Mouse (Mus musculus) forebrain, embryonic 11.5 days (tissue): ENCODE measurements around the gene Stx8. TPM values are rescaled to one million over a fixed set of nuclear protein-coding genes. Genes with fewer than 3 reads are reported as not detected.

ENCODE experiments used
- ATAC-seq: fragments of 200-750 bp; cut with Nextera tagmentation; replicated peaks from 2 replicates; pipeline ENCODE4 v1.8.0; 2017; ENCODE audit warnings: moderate TSS enrichment; ENCODE audit not compliant: low FRiP score
- DNase-seq: peaks from one replicate; pipeline ENCODE4 v3.0.0-alpha.2; 2017; ENCODE audit warnings: low spot score
- H3K27ac ChIP-seq: fragments of 300-500 bp; sonication (generic); 2 replicates; pipeline ENCODE4 v1.5.1; 2014; ENCODE audit warnings: low read depth, low read length
- H3K27me3 ChIP-seq: fragments of 300-500 bp; sonication (generic); 2 replicates; pipeline ENCODE4 v1.6.1; 2014; ENCODE audit warnings: mild to moderate bottlenecking, low read length, mixed read lengths; ENCODE audit not compliant: control insufficient read depth, insufficient read depth
- H3K36me3 ChIP-seq: fragments of 300-500 bp; sonication (generic); 2 replicates; pipeline ENCODE4 v1.6.1; 2014; ENCODE audit warnings: mild to moderate bottlenecking, low read length, moderate library complexity, mixed read lengths; ENCODE audit not compliant: control insufficient read depth, insufficient read depth
- H3K4me1 ChIP-seq: fragments of 300-500 bp; sonication (generic); replicated peaks from 2 replicates; pipeline ENCODE4 v1.6.1; 2014; ENCODE audit warnings: low read length, mixed read lengths; ENCODE audit not compliant: control insufficient read depth, insufficient read depth
- H3K4me2 ChIP-seq: fragments of 300-500 bp; sonication (generic); 2 replicates; pipeline ENCODE4 v1.6.1; 2014; ENCODE audit warnings: low read depth, mild to moderate bottlenecking, low read length, moderate library complexity, mixed read lengths; ENCODE audit not compliant: severe bottlenecking
- H3K4me3 ChIP-seq: fragments of 300-500 bp; sonication (generic); 2 replicates; pipeline ENCODE4 v1.5.1; 2014; ENCODE audit warnings: low read depth, low read length
- H3K9ac ChIP-seq: fragments of 300-500 bp; sonication (generic); 2 replicates; pipeline ENCODE4 v1.6.1; 2014; ENCODE audit warnings: low read length
- H3K9me3 ChIP-seq: fragments of 300-500 bp; sonication (generic); 2 replicates; pipeline ENCODE4 v1.6.1; 2016; ENCODE audit warnings: low read length, mixed read lengths; ENCODE audit not compliant: control insufficient read depth
- WGBS: fragments of 180-500 bp; shearing (Covaris S2); extraction: QIAGEN DNeasy Blood & Tissue Kit; methylation state at CpG from one replicate; pipeline ENCODE4 v1.1.7; 2014; 5-methylcytosine and 5-hydroxymethylcytosine counted together
- polyA plus RNA-seq: library from polyadenylated mRNA; unstranded; fragments of >200 nt; fragmentation: Nextera tagmentation; extraction: Ambion mirVana; gene quantifications from 2 replicates; pipeline ENCODE4 v1.2.1, GENCODE M21; 2014

Stx8 gene
- polyA plus RNA-seq, 1 experiment from 2014 or later, result 52.6 TPM

- H3K36me3 ChIP-seq, result no peaks in the 10 kb centered on the region
- no peak overlapping the region for H3K4me2 ChIP-seq
- no peaks in the 10 kb centered on the region for H3K27me3 ChIP-seq
- DNase-seq, result no peak
- no peaks in the 10 kb centered on the region for H3K4me1 ChIP-seq
- no peak overlapping the region for H3K4me3 ChIP-seq
- no peak overlapping the region for H3K9ac ChIP-seq
- 95% methylated on average over 4 of the region's 4 CpGs for WGBS
- H3K9me3 ChIP-seq, result no peaks in the 10 kb centered on the region
- H3K27ac ChIP-seq, result no peak overlapping the region
- no peak for ATAC-seq
Measured at GRCm38 (mm10) chr11:68051305-68051704, 85.3 kb downstream of the Stx8 start.

GRCm38 (mm10) chr11:68058466-68059201 is 92.6 kb downstream of the Stx8 start:
- H3K9ac ChIP-seq, result no peak overlapping the region
- H3K36me3 ChIP-seq, result no peaks in the 10 kb centered on the region
- no peak overlapping the region for H3K4me3 ChIP-seq
- H3K27me3 ChIP-seq, result no peaks in the 10 kb centered on the region
- no peaks in the 10 kb centered on the region for H3K4me1 ChIP-seq
- no peak overlapping the region for H3K27ac ChIP-seq
- H3K9me3 ChIP-seq, result no peaks in the 10 kb centered on the region
- 79% methylated on average over 5 of the region's 5 CpGs for WGBS
- no peak for DNase-seq
- H3K4me2 ChIP-seq, result no peak overlapping the region
- ATAC-seq, result no peak

GRCm38 (mm10) chr11:68060651-68061050 is 94.7 kb downstream of the Stx8 start:
- Histone ChIP-seq H3K4me1 (no peaks in the 10 kb centered on the region), H3K4me3 (no peak overlapping the region), H3K9me3 (no peaks in the 10 kb centered on the region), H3K9ac (no peak overlapping the region), H3K27me3 (no peaks in the 10 kb centered on the region), H3K4me2 (no peak overlapping the region), H3K27ac (no peak overlapping the region), H3K36me3 (no peaks in the 10 kb centered on the region)
- DNase-seq (no peak), ATAC-seq (no peak)
- WGBS, result 71% methylated on average over 4 of the region's 4 CpGs

- no peak overlapping the region for H3K4me2 ChIP-seq
- DNase-seq (no peak), ATAC-seq (no peak)
- no peaks in the 10 kb centered on the region for H3K4me1 ChIP-seq
- H3K27me3 ChIP-seq, result no peaks in the 10 kb centered on the region
- H3K9me3 ChIP-seq, result no peaks in the 10 kb centered on the region
- H3K27ac ChIP-seq, result no peak overlapping the region
- WGBS, result 90% methylated on average over 2 of the region's 2 CpGs
- no peak overlapping the region for H3K9ac ChIP-seq
- H3K4me3 ChIP-seq, result no peak overlapping the region
- no peaks in the 10 kb centered on the region for H3K36me3 ChIP-seq
Measured at GRCm38 (mm10) chr11:68062116-68062515, 96.1 kb downstream of the Stx8 start.

- Histone ChIP-seq H3K27me3 (no peaks in the 10 kb centered on the region), H3K9ac (no peak overlapping the region), H3K4me3 (no peak overlapping the region), H3K4me2 (no peak overlapping the region), H3K4me1 (no peaks in the 10 kb centered on the region), H3K9me3 (no peaks in the 10 kb centered on the region), H3K27ac (no peak overlapping the region), H3K36me3 (no peaks in the 10 kb centered on the region)
- ATAC-seq (no peak), DNase-seq (no peak)
- WGBS, result 90% methylated on average over 10 of the region's 10 CpGs
Measured at GRCm38 (mm10) chr11:68067806-68068205, 101.8 kb downstream of the Stx8 start.

GRCm38 (mm10) chr11:68070086-68070485 is 104.1 kb downstream of the Stx8 start:
- Histone ChIP-seq H3K4me1 (no peaks in the 10 kb centered on the region; the same call in 1 of the 2 replicates), H3K36me3 (no peaks in the 10 kb centered on the region), H3K27me3 (no peaks in the 10 kb centered on the region), H3K4me3 (no peak overlapping the region), H3K27ac (no peak overlapping the region), H3K4me2 (no peak overlapping the region), H3K9me3 (no peaks in the 10 kb centered on the region), H3K9ac (no peak overlapping the region)
- no peak for ATAC-seq
- DNase-seq, result no peak
- 68% methylated on average over 3 of the region's 3 CpGs for WGBS

GRCm38 (mm10) chr11:68071836-68072235 is 105.8 kb downstream of the Stx8 start:
- Histone ChIP-seq H3K4me3 (no peak overlapping the region), H3K27me3 (no peaks in the 10 kb centered on the region), H3K4me1 (no peaks in the 10 kb centered on the region; the same call in 1 of the 2 replicates), H3K4me2 (no peak overlapping the region), H3K9me3 (no peaks in the 10 kb centered on the region), H3K9ac (no peak overlapping the region), H3K27ac (no peak overlapping the region), H3K36me3 (no peaks in the 10 kb centered on the region)
- DNase-seq, result no peak
- WGBS, result 69% methylated on average over 5 of the region's 5 CpGs
- ATAC-seq, result no peak

GRCm38 (mm10) chr11:68072597-68073210 is 106.7 kb downstream of the Stx8 start:
- H3K27ac ChIP-seq, result no peak overlapping the region
- DNase-seq, result no peak

GRCm38 (mm10) chr11:68074686-68075085 is 108.7 kb downstream of the Stx8 start:
- no peak overlapping the region for H3K4me2 ChIP-seq
- no peaks in the 10 kb centered on the region; the same call in 1 of the 2 replicates for H3K4me1 ChIP-seq
- H3K36me3 ChIP-seq, result no peaks in the 10 kb centered on the region
- 56% methylated on average over 5 of the region's 5 CpGs for WGBS
- DNase-seq, result no peak
- ATAC-seq, result no peak
- H3K9me3 ChIP-seq, result no peaks in the 10 kb centered on the region
- no peak overlapping the region for H3K9ac ChIP-seq
- no peaks in the 10 kb centered on the region for H3K27me3 ChIP-seq
- H3K27ac ChIP-seq, result no peak overlapping the region
- no peak overlapping the region for H3K4me3 ChIP-seq

More at GRCm38 (mm10) chr11:68072597-68073210, 106.7 kb downstream of the Stx8 start:
- Histone ChIP-seq H3K4me1 (no peaks in the 10 kb centered on the region; the same call in 1 of the 2 replicates), H3K9me3 (no peaks in the 10 kb centered on the region), H3K4me2 (no peak overlapping the region), H3K27me3 (no peaks in the 10 kb centered on the region), H3K36me3 (no peaks in the 10 kb centered on the region), H3K9ac (no peak overlapping the region), H3K4me3 (no peak overlapping the region)
- ATAC-seq, result no peak
- WGBS, result 34% methylated on average over 11 of the region's 11 CpGs
